Mouse (Mus musculus) C2C12 (cell line): Measurements from ENCODE around the gene Ppp3r1. TPM values are rescaled to one million over a fixed set of nuclear protein-coding genes. Genes with fewer than 3 reads are reported as not detected.
A peak's percentile ranks its signal among the peaks of the same experiment; 100 is the strongest.

ENCODE experiments used
- H3K27me3 ChIP-seq: one replicate; pipeline ENCODE4 v1.6.1; 2011; ENCODE audit not compliant: control insufficient read depth, insufficient read depth, insufficient read length
- H3K36me3 ChIP-seq: one replicate; pipeline ENCODE4 v1.6.1; 2011; ENCODE audit not compliant: control insufficient read depth, insufficient read depth
- H3K4me3 ChIP-seq: one replicate; pipeline ENCODE4 v1.5.1; 2011; ENCODE audit warnings: mild to moderate bottlenecking, control low read depth; ENCODE audit not compliant: poor library complexity, insufficient read depth, severe bottlenecking
- H3K79me2 ChIP-seq: one replicate; pipeline ENCODE4 v1.6.1; 2011; ENCODE audit not compliant: control insufficient read depth, insufficient read depth
- H3K79me3 ChIP-seq: one replicate; pipeline ENCODE4 v1.6.1; 2011; ENCODE audit warnings: low read depth, control low read depth
- H3ac ChIP-seq: one replicate; pipeline ENCODE3; 2011; ENCODE audit warnings: low read depth; ENCODE audit not compliant: control insufficient read depth, insufficient read length
- CEBPB ChIP-seq: IDR thresholded peaks from one replicate; pipeline ENCODE4 v1.6.1; 2011; ENCODE audit warnings: low read depth, mild to moderate bottlenecking, control low read depth, moderate library complexity
- CTCF ChIP-seq: IDR thresholded peaks from one replicate; pipeline ENCODE4 v1.5.1; 2011; ENCODE audit not compliant: control insufficient read depth, insufficient read depth, insufficient read length
- FOSL1 ChIP-seq: IDR thresholded peaks from one replicate; pipeline ENCODE4 v1.8.0; 2011; ENCODE audit warnings: mild to moderate bottlenecking, low read length; ENCODE audit not compliant: poor library complexity, insufficient read depth, severe bottlenecking
- MAX ChIP-seq: IDR thresholded peaks from one replicate; pipeline ENCODE4 v1.6.1; 2011; ENCODE audit warnings: mild to moderate bottlenecking, control low read depth
- MYOD1 ChIP-seq: IDR thresholded peaks from one replicate; pipeline ENCODE4 v1.6.1; 2011; ENCODE audit warnings: low read depth; ENCODE audit not compliant: control insufficient read depth, insufficient read length
- MYOG ChIP-seq: IDR thresholded peaks from one replicate; pipeline ENCODE4 v1.6.1; 2011; ENCODE audit not compliant: control insufficient read depth, insufficient read length; ENCODE audit errors: extremely low read depth
- USF1 ChIP-seq: IDR thresholded peaks from one replicate; pipeline ENCODE4 v1.6.1; 2011; ENCODE audit warnings: low read depth, mild to moderate bottlenecking, control low read depth, moderate library complexity
- polyA plus RNA-seq: library from polyadenylated mRNA; unstranded; fragments of >200 nt; fragmentation: generic; extraction: Trizol; gene quantifications from one replicate; pipeline ENCODE4 v1.2.1, GENCODE M21; 2012; ENCODE audit warnings: missing spikeins

The Ppp3r1 gene
- polyA plus RNA-seq, 1 experiment = 34.6 TPM

DNA sequence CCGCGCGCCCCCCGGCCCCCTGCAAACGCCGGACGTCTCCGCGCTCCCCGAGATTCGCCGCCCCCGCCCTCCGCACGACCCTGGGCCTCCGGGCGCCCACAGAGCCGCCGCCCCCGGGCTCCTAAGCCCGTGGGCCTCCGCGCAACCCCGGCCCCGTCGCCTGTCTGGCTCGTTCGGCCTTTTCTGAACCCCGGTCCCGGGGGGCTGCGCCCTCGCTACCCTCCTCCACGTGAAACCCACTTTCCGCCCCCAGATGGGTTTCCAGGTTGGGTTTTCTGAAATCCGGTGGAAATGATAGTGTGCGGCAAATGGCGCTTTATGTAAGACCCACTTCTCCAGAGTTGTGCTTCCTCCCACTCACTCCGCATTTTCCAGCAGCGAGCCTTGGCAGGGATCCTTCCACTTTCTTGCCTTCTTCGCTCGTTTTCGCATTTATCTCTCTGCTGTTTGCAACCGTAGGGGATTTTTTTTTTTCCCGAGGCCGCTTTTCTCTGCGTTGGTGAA lies 727 bp downstream of the Ppp3r1 start:
- H3K36me3 ChIP-seq = peaks cover 3% of the 10 kb centered on the region
- H3ac ChIP-seq = peak overlapping the region; percentile 88
- H3K79me3 ChIP-seq = peaks cover 54% of the 10 kb centered on the region
- peak overlapping the region; percentile 84 for H3K4me3 ChIP-seq
- no peaks in the 10 kb centered on the region for H3K27me3 ChIP-seq
- peaks cover 62% of the 10 kb centered on the region for H3K79me2 ChIP-seq
- TF ChIP-seq USF1 = no peak

- Histone ChIP-seq H3K4me3 (peak overlapping the region; percentile 84), H3K79me3 (peaks cover 58% of the 10 kb centered on the region), H3K27me3 (no peaks in the 10 kb centered on the region), H3ac (peak overlapping the region; percentile 88), H3K79me2 (peaks cover 66% of the 10 kb centered on the region), H3K36me3 (peaks cover 3% of the 10 kb centered on the region)
- TF ChIP-seq USF1 (no peak), CEBPB (no peak), FOSL1 (no peak), MAX (no peak), MYOD1 (no peak), MYOG (no peak), CTCF (no peak)
These were observed 1.2 kb downstream of the Ppp3r1 start for GRCm38 (mm10) chr11:17160242-17160641.

DNA sequence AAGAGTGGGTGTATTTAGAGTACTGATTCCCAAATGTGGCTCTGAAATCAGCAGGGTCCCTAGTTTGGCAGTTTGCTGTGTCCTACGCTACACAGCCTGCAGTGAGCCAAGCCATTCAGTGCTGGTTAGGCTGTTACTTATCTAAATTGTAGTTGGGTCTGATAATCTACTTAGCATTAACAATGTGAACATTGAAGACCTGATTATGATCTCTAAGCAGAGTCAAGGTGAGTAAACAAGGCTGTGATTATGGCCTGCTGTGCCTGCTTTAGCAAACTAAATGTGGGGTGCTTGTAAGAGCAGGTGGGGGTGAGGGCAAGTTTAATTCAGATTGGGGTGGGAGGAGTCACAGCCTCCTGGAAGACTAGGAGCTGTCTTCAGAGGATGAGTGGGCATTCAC lies 4.9 kb downstream of the Ppp3r1 start:
- no peaks in the 10 kb centered on the region for H3K27me3 ChIP-seq
- H3K4me3 ChIP-seq = no peak overlapping the region
- peaks cover 99% of the 10 kb centered on the region for H3K79me2 ChIP-seq
- no peak overlapping the region for H3ac ChIP-seq
- peaks cover 95% of the 10 kb centered on the region for H3K79me3 ChIP-seq
- TF ChIP-seq FOSL1 (no peak), USF1 (no peak), MYOG (no peak), CTCF (no peak), CEBPB (no peak), MYOD1 (no peak), MAX (no peak)
- H3K36me3 ChIP-seq = peaks cover 3% of the 10 kb centered on the region

DNA sequence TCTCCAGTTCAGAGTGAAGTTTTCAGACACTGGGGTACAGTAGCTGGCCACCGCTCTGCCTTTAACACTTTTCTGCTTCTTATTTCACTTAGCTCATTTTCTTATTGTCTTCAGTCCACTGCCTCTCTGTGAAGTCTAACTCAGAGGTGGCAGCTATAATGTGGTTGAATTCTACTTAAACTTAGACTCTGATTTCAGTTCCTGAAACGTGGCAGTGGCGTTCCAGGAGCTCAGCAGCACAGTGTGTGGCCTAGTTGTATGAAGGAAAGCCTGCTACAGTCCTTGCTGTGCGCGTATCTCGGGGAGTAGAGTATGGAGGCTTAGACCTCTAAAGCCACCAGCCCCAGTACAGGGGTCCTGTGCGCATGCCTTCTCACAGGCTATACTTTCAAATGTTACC lies 7.6 kb downstream of the Ppp3r1 start:
- Histone ChIP-seq H3K79me2 (peaks cover 100% of the 10 kb centered on the region), H3K27me3 (no peaks in the 10 kb centered on the region), H3K4me3 (no peak overlapping the region), H3ac (no peak overlapping the region), H3K79me3 (peaks cover 99% of the 10 kb centered on the region), H3K36me3 (peaks cover 3% of the 10 kb centered on the region)
- TF ChIP-seq MYOG (no peak), CTCF (no peak), CEBPB (no peak), MAX (no peak), FOSL1 (no peak), MYOD1 (no peak)

DNA sequence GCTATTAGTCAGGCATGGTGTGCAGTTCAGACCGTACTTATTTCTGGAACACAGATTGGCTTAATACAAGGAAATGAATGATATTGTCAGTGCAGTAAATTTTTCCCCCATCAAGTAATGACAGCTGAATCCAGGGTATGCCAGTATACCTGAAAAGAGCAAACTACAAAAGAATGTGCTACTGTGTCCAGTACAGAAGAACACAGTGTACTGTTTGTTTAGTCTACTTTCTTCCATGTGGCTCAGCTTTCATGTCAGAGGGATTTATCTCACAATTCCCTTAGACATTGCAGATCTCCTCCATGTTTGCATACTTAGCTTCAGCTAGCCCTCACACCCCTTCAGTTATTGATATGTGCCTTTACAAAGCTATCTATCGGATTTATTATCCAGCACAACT lies 10.2 kb downstream of the Ppp3r1 start:
- Histone ChIP-seq H3ac (no peak overlapping the region), H3K79me3 (peaks cover 99% of the 10 kb centered on the region)
- TF ChIP-seq FOSL1 (no peak), CEBPB (no peak), MAX (no peak), USF1 (no peak), MYOG (no peak), CTCF (no peak), MYOD1 (no peak)

DNA sequence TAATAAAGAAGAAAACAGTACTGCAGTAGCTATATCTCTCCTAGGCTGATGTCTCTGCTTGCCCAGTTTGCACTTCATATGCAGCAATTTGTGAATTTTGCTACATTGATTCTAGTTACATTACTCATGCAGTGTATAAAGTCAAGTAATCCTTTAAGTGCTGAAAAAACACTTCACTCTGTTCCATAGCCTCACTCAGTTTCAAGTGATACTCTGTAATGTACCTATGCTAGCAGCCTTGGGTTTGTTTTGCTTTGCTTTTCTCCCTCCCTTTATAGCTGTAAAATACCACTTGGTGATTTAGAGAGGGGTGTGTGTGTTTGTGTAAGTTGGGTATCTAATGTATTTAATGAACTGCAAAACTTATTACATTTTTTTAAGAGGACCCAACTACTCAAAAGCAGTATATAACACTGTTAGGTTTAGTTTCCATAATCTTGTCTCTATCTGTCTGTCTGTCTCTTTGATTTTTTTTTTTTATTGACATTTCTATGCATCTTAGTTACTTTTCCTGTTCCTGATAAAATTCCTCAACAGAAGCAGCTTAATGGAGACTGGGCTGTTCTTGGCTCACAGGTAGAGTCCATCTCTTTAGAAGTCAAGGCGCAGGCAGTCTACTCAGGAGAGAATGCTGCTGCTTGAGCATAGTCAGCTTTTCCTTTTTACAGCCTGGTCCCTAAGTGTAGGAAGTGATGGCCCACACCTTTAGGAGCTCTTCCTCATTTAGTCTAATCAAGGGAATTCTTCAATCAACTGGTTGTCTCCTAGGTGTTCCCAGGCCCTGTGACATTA lies 12.1 kb downstream of the Ppp3r1 start:
- Histone ChIP-seq H3K36me3 (peaks cover 7% of the 10 kb centered on the region), H3K79me3 (peaks cover 97% of the 10 kb centered on the region), H3K79me2 (peaks cover 100% of the 10 kb centered on the region), H3K27me3 (no peaks in the 10 kb centered on the region), H3ac (no peak overlapping the region), H3K4me3 (no peak overlapping the region)
- TF ChIP-seq MYOG = no peak
- TF ChIP-seq USF1 = no peak
- no peak for TF ChIP-seq MYOD1
- TF ChIP-seq CTCF = no peak
- TF ChIP-seq MAX = no peak
- TF ChIP-seq CEBPB = no peak
- no peak for TF ChIP-seq FOSL1

More for the DNA sequence above, 10.2 kb downstream of the Ppp3r1 start:
- H3K27me3 ChIP-seq = no peaks in the 10 kb centered on the region
- H3K79me2 ChIP-seq = peaks cover 100% of the 10 kb centered on the region
- peaks cover 7% of the 10 kb centered on the region for H3K36me3 ChIP-seq
- H3K4me3 ChIP-seq = no peak overlapping the region
